Mouse (Mus musculus) midbrain, embryonic 14.5 days (tissue): ENCODE data around the gene Haus6. TPM values are rescaled to one million over a fixed set of nuclear protein-coding genes. Genes with fewer than 3 reads are reported as not detected.
"Not testable (repeated sequence)": the region's sequence is repeated elsewhere in the genome, so short reads cannot be mapped to it uniquely, and the experiment has no call there.

Source experiments
- ATAC-seq: fragments of 200-750 bp; cut with Nextera tagmentation; 2 replicates; pipeline ENCODE4 v1.8.0; 2017; ENCODE audit warnings: moderate number of reproducible peaks, moderate library complexity; ENCODE audit not compliant: low FRiP score, low TSS enrichment
- DNase-seq: peaks from one replicate; pipeline ENCODE4 v3.0.0-alpha.2; 2015
- H3K27ac ChIP-seq: fragments of 300-500 bp; sonication (generic); replicated peaks from 2 replicates; pipeline ENCODE4 v1.5.1; 2014; ENCODE audit warnings: mild to moderate bottlenecking, low read depth, low read length, moderate library complexity
- H3K27me3 ChIP-seq: fragments of 300-500 bp; sonication (generic); 2 replicates; pipeline ENCODE4 v1.6.1; 2014; ENCODE audit warnings: low read length, control low read depth, mixed read lengths; ENCODE audit not compliant: control insufficient read depth, insufficient read depth
- H3K36me3 ChIP-seq: fragments of 300-500 bp; sonication (generic); 2 replicates; pipeline ENCODE4 v1.6.1; 2014; ENCODE audit warnings: low read length, control low read depth; ENCODE audit not compliant: control insufficient read depth, insufficient read depth
- H3K4me1 ChIP-seq: fragments of 300-500 bp; sonication (generic); 2 replicates; pipeline ENCODE4 v1.6.1; 2014; ENCODE audit warnings: mild to moderate bottlenecking, antibody characterized with exemption, low read length, control low read depth; ENCODE audit not compliant: control insufficient read depth, insufficient read depth
- H3K4me2 ChIP-seq: fragments of 300-500 bp; sonication (generic); 2 replicates; pipeline ENCODE4 v1.6.1; 2014; ENCODE audit warnings: mild to moderate bottlenecking, low read length, moderate library complexity
- H3K4me3 ChIP-seq: fragments of 300-500 bp; sonication (generic); replicated peaks from 2 replicates; pipeline ENCODE4 v1.5.1; 2014; ENCODE audit warnings: low read depth, low read length
- H3K9ac ChIP-seq: fragments of 300-500 bp; sonication (generic); replicated peaks from 2 replicates; pipeline ENCODE4 v1.6.1; 2014; ENCODE audit warnings: mild to moderate bottlenecking, low read length, moderate library complexity
- H3K9me3 ChIP-seq: fragments of 300-500 bp; sonication (generic); 2 replicates; pipeline ENCODE4 v1.6.1; 2016; ENCODE audit warnings: low read length, control low read depth, mixed read lengths; ENCODE audit not compliant: control insufficient read depth
- WGBS: fragments of 180-500 bp; shearing (Covaris S2); extraction: QIAGEN DNeasy Blood & Tissue Kit; methylation state at CpG from one replicate; pipeline ENCODE4 v1.1.7; 2014; 5-methylcytosine and 5-hydroxymethylcytosine counted together
- polyA plus RNA-seq: library from polyadenylated mRNA; unstranded; fragments of >200 nt; fragmentation: Nextera tagmentation; extraction: Ambion mirVana; gene quantifications from 2 replicates; pipeline ENCODE4 v1.2.1, GENCODE M21; 2014

Haus6 gene
- 6.2 and 9.8 TPM in 2 replicates for polyA plus RNA-seq

DNA sequence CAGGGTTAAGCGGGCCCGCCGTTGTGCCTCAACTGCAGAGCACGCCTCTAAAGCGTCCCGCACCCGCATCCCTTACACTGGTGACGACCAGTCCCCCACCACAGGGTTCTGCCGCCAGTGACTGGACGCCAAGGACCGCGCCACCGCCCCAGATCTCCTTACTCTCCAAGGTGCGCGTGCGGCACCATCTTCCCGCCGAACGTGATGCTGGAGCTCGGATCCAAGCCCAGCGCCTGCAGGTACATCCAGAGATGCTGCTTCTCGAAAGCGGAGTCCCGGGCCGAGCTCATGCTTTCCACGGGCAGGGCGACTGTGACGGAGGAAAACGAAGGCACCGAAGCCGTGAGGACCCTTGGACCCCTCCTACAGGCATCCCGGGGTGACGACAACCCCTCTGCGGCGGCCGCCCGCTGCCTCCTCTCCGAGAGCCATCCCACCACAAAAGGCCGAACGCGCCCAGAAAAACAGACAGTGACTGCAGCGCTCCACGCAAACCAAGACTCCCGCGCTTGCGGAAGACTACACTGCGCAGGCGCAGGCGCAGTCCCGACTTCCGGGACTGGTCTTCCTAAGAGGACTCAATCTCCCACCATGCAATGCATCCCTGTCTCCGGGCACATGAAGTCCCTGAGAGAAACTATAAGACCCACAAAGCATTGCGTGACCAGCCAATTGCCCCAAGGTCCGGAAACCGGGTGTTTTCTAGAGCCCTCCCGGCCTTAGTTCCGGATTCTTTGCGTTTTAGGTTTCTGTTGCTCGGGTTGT lies at the start of gene Haus6:
Haus6 (minus strand) TSS at position 532 of the 765 bp plus-strand sequence.
- Histone ChIP-seq H3K36me3 (peaks cover under 1% of the 10 kb centered on the region; the same call in 1 of the 2 replicates), H3K4me3 (peak within 1 kb of the TSS; percentile 82), H3K9ac (peak within 1 kb of the TSS; percentile 71), H3K27ac (peak within 1 kb of the TSS; percentile 53; the same call in 1 of the 2 replicates), H3K27me3 (no peaks in the 10 kb centered on the region), H3K9me3 (no peaks in the 10 kb centered on the region), H3K4me2 (peak within 1 kb of the TSS; percentile 90), H3K4me1 (peaks cover 4% of the 10 kb centered on the region; the same call in 1 of the 2 replicates)
- WGBS = under 1% methylated on average over 59 of the region's 59 CpGs
- DNase-seq (peak; percentile 98), ATAC-seq (peak; percentile 99)

DNA sequence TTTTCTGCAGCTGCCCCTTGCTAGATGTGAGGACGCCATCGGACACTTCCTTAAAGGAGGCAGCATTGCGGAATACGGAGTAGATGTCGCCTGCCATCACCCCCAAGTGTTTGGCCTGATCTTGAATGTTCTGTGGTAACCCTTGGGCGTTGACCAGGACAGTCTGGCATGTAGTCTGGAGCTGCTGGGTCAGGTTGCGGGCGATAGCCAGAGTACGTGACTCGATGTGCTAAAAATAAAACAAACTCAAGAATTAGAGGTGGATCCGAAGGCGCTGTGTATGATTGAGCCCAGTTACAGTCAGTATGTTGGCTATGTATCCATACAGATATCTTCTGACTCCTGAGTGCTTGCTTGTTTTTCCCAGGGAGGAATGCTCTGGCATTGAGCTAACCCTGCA lies 45.3 kb upstream of the Haus6 start:
- no peak for ATAC-seq
- Histone ChIP-seq H3K9me3 (no peaks in the 10 kb centered on the region), H3K27me3 (no peaks in the 10 kb centered on the region), H3K4me1 (no peaks in the 10 kb centered on the region), H3K27ac (no peak overlapping the region), H3K4me2 (no peak overlapping the region), H3K9ac (no peak overlapping the region), H3K36me3 (peaks cover 32% of the 10 kb centered on the region), H3K4me3 (no peak overlapping the region)
- 96% methylated on average over 12 of the region's 12 CpGs for WGBS
- no peak for DNase-seq

DNA sequence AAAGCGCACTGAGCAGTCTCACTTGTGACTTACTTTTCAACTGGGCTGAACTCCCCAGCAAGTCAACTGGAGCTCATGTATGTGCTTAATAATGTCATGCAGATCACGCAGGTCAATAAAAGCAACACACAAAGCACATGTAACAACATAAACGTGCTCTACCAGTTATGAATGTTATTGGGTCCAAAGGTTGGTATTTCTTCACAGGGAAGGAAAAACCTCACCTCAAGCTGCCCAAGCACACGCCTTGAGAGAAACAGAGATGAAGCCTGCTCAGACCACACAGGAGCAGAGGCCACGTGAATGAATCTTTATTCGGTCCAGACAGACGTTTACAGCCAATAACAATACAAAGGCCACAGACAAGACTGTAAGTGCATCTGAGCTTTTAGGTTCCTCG lies 44.6 kb upstream of the Haus6 start:
- H3K4me2 ChIP-seq, H3K4me3 ChIP-seq, H3K27ac ChIP-seq, ATAC-seq, H3K9me3 ChIP-seq, H3K9ac ChIP-seq, DNase-seq, H3K27me3 ChIP-seq, H3K4me1 ChIP-seq: not testable (repeated sequence)
- 96% methylated on average over 8 of the region's 8 CpGs for WGBS
- peaks cover 32% of the 10 kb centered on the region for H3K36me3 ChIP-seq

DNA sequence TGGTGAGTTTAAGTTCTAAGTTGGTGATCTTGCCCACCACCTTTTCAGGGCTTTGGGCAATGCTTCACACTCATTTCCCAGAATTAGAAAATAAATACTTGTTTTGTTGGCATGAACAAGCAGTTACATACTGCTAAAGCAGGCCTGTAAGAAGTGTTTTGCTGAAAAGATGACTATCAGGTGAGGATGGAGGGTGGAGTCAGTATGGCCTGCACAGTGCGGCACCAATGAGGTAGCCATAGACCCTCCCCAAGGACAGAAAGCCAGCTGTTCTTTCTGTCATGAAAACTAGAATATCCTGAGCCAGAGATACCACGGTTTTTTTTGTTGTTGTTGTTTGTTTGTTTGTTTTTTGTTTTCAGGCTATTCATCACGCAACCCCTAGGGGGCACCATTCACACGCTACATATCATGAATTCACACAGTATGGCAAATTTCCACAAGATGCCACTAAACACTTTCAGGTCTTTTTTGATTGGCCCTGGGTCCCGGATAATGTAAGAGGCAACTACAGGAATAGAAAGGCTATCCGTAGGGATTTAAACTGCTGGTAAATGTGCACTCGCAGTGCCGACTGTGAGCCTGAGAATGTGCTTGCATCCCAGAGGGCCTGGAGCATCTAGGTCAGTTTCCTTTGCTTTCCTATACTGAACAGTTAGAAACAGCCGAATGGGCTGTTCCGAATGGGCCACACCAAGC lies 40.0 kb upstream of the Haus6 start:
- Histone ChIP-seq H3K27me3 (no peaks in the 10 kb centered on the region), H3K36me3 (peaks cover 8% of the 10 kb centered on the region; the same call in 1 of the 2 replicates), H3K4me1 (no peaks in the 10 kb centered on the region), H3K4me2 (no peak overlapping the region), H3K9me3 (no peaks in the 10 kb centered on the region), H3K4me3 (no peak overlapping the region), H3K27ac (no peak overlapping the region), H3K9ac (no peak overlapping the region)
- 77% methylated on average over 10 of the region's 10 CpGs for WGBS
- peak; percentile 15 for DNase-seq
- ATAC-seq = no peak

DNA sequence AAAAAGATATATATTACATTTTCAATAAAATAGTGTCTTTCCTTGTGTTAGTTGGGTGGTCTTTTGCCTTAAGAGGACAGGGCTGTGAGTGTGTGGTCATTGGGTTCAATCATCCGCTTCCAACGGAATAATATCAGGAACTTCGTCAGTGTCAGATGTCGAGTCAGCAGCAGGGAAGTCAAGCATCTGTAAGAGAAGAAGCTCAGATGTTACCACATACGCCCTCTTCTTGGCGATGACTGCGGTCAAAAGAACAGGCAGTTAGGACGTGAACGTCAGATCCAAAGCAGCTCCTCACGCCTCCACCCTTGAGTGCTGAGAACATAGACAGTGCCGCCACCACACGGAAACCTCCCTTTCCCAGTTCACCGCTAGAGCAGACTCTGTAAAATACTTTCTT lies 36.5 kb upstream of the Haus6 start:
- not testable (repeated sequence) for DNase-seq, H3K9ac ChIP-seq, ATAC-seq, H3K36me3 ChIP-seq, H3K4me2 ChIP-seq, H3K4me3 ChIP-seq, H3K27ac ChIP-seq, H3K9me3 ChIP-seq, H3K4me1 ChIP-seq, H3K27me3 ChIP-seq
- whole genome bisulfite sequencing = 96% methylated on average over 10 of the region's 13 CpGs

DNA sequence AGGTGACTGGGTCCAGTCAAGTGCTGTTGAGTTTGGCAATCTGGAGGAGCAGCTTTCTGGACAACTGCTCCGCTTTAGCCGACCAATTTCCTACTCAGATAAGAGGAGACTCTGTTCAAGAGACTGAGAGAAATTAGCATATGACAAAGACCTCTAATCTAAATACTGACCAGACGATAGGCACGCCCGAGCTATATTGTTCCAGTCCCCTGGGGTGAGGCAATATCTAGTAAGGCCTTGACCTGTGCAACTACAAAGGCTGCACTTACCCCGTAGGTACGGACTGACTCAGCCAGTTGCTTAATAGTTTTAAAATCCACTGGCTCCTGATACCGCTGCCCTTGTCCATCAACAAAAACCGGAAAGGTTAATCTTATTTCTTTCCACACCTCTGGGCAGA lies 25.7 kb upstream of the Haus6 start:
- not testable (repeated sequence) for ATAC-seq, H3K4me3 ChIP-seq
- 90% methylated on average over 9 of the region's 9 CpGs for WGBS

DNA sequence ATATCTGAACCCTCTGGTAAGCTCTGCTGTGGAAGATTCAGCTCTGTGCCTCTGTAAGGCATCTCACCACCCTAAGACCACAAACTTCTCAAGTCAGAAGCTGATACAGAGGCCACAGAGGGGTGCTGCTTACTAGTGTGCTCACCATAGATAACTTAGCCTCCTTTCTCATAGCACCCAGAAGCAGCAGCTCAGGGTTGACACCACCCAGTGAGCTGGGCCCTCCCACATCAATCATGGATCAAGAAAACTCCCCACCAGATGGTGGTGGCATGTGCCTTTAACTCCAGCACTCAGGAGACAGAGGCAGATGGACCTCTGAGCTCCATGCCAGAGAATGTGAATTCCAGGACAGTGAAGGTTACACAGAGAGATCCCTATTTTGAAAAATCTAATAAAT lies 23.0 kb upstream of the Haus6 start:
- H3K4me2 ChIP-seq, H3K4me1 ChIP-seq, H3K4me3 ChIP-seq, DNase-seq, H3K27me3 ChIP-seq, H3K36me3 ChIP-seq, H3K27ac ChIP-seq, H3K9ac ChIP-seq, H3K9me3 ChIP-seq, ATAC-seq: not testable (repeated sequence)

More for the DNA sequence above, 25.7 kb upstream of the Haus6 start:
- not testable (repeated sequence) for DNase-seq, H3K27me3 ChIP-seq, H3K4me1 ChIP-seq, H3K9me3 ChIP-seq, H3K4me2 ChIP-seq, H3K36me3 ChIP-seq, H3K27ac ChIP-seq, H3K9ac ChIP-seq

DNA sequence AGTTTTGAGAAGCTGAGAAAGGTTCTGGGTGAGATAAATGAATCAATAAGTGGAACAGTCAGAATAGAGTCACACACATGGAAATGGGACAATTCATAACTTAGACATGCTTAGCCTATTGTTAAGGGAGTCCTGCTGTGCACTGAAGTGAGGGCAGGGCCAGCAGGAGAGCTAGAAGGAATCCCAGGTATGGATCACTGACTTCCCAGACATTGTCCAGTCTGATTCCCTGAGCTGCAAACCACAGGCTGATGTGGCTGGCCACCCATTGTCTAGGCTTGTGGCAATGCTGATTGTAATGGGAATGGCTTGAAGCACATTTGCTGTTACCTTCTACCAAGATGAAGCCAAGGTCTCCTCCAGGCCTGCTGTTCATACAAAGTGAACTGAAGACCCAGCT lies 22.5 kb upstream of the Haus6 start:
- ATAC-seq, DNase-seq, H3K27ac ChIP-seq, H3K4me3 ChIP-seq, H3K27me3 ChIP-seq, H3K4me2 ChIP-seq, H3K9me3 ChIP-seq, H3K9ac ChIP-seq, H3K4me1 ChIP-seq, H3K36me3 ChIP-seq: not testable (repeated sequence)

DNA sequence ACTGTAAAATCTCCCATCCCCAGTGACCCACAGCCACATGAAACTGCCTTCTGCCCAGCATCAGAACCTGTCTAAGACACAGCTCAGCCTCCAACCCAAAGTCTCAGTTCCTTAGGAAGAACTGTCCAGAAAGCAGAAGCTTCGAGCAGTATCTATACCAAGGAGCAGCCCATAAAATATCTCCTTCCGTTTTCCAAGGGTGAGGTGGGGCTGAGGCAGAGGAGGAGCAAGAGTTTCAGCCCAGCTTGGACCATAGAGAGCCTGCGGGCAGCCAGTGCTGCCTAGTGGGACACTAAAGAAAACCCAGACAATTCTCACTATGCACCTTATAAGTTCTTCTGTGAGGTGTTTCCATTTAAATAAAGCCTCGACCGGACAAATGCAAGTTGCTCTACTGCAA lies 20.7 kb upstream of the Haus6 start:
- H3K9me3 ChIP-seq, H3K4me2 ChIP-seq, DNase-seq, H3K9ac ChIP-seq, H3K36me3 ChIP-seq, ATAC-seq, H3K27me3 ChIP-seq, H3K4me1 ChIP-seq, H3K27ac ChIP-seq, H3K4me3 ChIP-seq: not testable (repeated sequence)
- WGBS = 70% methylated on average over 4 of the region's 5 CpGs
